Mouse (Mus musculus) hindlimb bud, embryonic 11.5 days (tissue): ENCODE results near the gene 4921504E06Rik.

ENCODE experiments used
- DNase-seq: peaks from one replicate; pipeline ENCODE4 v3.0.0-alpha.2; 2012; ENCODE audit warnings: low read depth, low spot score; ENCODE audit errors: extremely low spot score

The 4921504E06Rik gene

DNA sequence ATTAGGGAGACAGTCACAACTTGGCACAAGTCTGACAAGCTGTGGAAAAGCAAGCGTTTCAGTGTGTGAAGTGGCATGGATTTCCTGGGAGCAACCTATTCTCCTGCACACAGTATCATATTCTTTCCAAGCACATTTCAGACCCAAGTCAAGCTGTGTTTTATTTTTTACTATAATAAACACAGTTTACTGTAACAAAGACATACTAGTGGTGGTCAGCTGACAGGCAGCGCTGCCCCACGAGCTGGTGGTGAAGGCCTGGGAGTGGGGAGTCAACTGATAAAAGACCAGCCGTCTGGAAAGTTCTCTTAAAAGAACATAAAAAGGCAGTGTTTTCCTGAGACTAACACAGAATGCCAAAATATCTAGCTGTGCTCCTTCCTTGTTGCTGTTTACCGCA lies 42.7 kb downstream of the 4921504E06Rik start:
- no peak for DNase-seq

DNA sequence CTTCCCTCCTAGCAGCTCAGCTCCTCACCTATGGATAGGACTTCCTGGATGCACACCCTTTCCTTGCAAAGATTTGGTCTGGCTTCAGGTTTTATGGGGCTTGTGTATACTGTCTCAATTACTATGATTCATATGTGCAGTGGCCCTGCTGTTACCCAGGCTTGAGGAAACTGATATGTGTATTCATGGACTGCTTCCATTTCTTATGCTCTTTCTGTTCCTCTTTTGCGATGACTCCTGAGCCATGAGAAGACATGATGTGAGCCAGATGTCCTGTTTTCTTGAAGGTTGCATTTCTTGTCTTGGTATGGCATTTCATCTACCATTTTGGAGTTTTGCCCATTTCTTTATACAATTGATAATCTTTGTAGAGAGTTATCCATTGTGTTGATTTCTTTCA lies 48.0 kb downstream of the 4921504E06Rik start:
- DNase-seq: no peak

DNA sequence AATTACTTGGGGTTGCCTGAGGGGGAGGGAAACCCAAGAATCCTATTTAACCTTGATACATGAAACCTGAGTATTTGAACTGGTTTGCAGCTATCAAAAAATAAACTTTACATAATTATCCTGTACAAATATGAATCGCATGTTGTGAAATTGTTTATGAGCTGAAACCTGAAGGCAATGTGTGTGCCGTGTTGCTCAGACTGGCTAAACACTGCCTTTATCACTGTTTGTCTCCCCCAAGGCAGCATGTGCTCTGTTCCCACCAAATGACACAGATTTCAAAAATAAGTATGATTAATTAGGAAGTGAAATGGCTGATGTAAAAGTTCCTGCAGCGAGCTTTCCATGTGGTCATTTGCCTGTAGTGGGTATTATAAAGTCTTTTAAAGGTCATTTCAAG lies 63.5 kb downstream of the 4921504E06Rik start:
- DNase-seq: no peak

DNA sequence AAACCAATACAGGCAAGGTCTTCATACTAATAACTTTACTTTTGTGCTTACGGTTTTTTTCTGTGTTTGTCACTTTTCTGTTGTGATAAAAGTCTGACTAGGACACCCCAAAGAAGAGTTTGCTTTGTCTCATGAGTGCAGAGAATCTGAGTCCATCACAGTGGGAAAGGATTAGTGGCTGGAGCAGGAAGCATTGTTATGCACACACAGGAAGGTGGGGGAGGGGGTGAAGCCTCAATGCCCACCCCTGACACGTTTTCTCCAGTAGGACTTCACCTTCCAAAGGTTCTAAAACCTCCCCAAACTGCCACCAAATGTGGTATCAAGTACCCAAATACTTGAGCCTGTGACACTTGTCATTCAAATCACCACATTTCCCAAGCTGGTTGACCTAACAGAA lies 91.8 kb downstream of the 4921504E06Rik start:
- DNase-seq: no peak

DNA sequence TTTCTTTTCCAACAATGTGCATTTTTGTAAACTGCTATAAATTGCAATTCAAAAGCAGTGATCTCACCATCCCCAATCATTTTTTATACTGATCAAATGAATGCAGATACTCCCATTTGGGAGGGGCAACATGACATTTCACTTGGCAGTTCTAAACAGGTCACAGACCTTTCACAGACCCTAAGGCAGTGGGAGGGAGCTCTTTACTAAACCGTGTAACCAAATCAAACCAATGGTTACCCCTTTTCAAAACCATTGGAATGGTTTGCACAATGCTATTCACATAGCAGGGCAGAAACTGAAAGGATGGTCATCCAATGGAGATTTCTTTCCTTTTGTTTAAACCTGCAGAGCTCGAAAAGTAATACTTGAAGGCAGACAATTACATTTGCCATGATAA lies 94.9 kb downstream of the 4921504E06Rik start:
- DNase-seq: no peak

DNA sequence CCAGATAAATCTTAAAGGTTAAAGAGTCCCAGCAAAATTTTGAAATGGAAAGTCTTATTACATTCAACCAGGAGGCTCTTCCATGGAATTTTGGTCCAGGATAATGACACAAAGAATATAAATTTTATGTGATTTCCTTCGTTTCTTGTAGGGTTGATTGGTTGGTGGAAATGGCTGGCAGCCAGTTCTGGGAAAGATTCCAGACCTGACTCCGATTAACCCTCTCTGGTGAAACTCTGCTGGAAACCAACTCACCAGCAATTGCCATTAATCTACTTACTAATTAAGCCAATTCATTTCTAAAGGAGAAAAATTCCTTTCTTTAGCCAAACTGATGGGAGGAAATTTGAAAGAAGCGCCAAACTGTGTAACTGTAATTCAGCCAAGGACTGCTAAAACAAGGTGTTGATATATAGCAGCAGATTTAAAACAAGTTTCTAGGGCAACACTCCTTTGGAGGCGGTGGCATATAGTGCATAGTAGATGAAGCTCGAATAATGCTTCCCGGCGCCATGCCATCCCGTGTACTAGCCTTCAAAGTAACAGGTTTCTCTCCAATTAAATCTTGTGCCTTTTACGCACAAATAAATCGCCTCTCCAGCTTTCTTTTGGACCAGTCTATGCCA lies 97.7 kb downstream of the 4921504E06Rik start:
- no peak for DNase-seq

DNA sequence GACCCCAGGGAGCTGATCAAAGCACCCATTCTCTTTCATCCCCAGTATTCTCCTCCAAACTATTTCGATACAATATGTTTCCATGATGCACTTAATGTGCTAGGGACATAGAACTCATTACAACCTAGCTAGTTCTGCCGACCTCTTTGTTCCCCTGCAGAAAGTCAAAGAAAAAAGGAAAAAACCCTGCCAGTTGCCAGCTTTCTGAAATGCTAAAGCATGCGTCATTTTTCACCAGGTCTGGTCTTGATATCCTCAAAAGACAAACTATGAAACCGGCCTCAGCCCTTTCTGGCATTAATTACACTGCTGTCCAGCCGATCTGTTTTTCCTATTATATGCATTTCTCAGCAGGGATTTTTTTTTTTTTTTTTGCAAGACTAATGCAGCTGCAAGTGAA lies 98.5 kb downstream of the 4921504E06Rik start:
- no peak for DNase-seq

DNA sequence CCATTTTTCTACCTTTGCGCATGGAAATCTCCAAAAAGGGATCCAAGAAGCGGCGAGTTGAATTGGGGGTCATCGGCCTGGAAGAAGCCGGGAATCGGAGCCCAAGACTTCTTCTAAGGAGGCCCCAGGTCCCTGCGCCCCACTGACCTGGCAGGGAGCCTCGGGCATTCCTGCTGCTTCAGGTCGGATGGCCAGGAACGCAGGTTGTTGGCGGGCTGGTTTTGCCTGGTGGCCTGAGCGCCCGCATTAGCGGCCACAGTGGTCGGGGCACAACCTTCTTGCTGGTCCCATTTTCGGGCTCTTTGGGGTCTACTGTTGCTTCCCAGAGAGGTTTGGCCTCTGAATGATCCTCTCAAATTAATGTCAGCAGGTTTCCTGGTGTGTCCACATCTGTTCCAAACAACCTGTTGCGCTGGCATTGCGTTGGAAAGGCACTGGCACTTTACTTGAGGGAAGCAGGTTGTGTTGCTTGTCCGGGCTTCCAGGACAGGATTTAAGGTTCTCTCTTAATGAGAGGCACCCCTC lies 101.1 kb downstream of the 4921504E06Rik start:
- DNase-seq: no peak

DNA sequence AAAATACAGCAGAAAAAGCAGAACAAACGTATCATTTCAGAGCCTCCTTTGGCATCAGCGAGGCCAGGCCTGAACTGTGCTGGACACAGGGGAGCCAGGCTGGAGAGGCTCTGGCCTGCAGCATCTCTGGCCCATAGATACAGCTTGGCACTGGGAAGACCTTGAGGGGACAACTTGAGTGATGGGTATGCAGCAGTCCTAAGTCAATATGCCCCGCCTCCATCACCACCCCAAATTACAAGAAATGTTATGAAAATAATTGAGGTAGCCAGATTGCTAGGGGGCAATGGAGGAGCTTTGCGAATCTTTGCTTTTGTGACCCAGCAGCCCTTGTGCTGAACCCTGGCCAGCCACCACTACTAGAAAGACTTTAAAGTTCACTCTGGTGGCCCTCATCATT lies 104.4 kb downstream of the 4921504E06Rik start:
- DNase-seq: no peak

DNA sequence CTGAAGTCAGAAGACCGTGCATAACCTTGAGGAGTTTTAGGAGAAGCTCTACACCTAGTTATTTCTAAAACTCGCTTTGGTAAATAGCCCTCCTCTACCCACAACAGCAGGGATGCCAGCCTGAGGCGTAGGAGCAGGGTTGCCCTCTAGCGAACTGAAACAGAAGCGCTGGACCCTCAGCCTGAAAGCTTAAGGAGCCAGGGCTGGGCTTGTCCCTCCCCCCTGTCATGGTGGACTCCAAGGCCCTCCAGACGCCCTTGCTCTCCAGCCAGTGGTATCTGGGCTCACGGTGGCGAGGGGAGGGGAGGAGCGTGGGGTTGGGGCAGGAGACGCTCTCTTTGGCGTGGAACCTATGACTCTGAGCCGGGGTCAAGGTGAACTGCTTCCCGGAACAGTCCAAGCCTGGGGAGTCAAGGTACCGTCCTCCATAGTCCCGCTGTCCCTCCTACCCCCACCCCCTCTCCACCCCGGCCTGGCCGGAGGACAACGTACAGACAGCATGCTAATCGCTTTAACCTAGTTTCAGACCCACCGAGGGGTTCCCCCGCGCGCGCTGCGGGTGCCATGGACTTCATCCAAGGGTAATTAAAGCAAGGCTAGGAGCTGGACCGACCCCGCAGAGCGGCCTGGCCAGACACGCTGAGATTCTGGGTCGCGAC lies 105.5 kb downstream of the 4921504E06Rik start:
- DNase-seq: no peak

DNA sequence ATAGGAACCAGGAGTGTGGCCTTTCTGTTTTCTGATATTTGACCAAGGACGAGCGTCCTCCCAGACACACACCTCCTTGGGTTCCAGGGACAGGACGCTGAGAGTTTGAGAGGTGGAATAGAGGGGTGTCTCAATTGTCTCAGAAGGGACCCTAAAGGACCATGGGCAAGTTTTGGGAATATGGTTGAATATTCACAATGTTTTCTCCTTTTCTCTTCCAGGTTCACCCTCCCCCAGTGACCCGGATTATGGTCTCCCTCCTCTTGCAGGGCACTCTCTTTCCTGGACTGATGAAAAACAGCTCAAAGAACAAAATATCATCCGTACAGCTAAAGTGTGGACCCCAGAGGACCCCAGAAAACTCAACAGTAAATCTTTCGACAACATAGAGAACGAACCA lies 107.0 kb downstream of the 4921504E06Rik start:
- no peak for DNase-seq

DNA sequence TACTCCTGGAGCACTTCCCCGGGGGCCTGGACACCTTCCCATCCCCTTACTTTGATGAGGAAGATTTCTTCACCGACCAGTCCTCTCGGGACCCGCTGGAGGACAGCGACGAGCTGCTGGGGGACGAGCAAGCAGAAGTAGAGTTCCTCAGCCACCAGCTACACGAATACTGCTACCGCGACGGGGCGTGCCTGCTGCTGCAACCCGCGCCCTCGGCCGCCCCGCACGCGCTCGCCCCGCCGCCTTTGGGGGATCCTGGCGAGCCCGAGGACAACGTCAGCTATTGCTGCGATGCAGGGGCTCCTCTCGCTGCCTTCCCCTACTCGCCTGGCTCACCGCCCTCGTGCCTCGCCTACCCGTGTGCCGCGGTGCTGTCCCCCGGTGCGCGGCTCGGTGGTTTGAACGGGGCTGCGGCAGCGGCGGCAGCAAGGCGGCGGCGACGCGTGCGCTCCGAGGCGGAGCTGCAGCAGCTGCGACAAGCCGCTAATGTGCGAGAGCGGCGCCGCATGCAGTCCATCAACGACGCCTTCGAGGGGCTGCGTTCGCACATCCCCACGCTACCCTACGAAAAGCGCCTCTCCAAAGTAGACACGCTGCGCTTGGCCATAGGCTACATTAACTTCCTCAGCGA lies 107.7 kb downstream of the 4921504E06Rik start:
- no peak for DNase-seq

DNA sequence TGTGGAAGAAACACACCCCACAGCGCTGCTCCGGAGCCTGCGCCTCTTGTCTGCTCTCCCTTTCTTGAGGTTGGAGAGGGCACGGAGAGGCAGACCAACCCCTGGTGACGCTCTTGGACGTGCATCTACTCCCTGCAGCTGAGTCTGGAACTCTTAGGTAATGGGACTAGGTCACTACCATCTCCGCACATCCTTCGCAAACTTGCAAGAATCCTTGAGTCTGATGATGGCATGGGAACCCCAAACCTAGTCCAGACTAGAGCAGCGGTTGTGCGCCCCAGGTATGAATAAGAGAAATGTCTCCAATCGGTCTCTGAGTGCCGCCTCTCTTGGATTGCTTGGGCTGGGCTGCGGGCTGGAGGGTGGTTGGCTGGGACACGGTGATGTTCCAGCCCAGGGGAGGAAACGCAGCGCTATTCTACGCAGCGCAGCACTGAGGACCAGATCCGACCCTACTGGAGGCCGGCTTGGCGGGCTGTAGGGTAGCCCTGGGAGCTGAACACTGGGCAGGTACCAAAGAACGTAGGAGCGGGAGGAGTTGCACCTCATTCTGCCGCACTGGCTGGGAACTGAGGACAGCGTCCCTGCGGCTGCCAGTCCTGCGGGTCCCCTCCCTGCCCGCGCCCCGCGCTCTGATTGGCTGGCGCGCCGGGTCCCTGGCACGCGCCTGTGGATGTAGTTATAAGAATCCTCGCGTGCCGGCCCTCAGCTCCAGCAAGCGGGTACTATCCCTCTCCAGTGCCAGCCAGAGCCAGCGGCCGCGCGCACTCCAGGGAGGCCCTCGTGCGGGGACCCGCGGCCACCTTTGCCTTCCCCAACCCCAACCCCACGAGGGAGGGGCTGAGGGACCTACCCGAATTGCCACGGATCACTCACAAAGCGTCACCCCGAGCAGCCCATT lies 108.5 kb downstream of the 4921504E06Rik start, which contains the start of gene Ptf1a:
TSS of gene Ptf1a (plus strand) at position 733 of the 901 bp plus-strand sequence.
- no peak for DNase-seq

DNA sequence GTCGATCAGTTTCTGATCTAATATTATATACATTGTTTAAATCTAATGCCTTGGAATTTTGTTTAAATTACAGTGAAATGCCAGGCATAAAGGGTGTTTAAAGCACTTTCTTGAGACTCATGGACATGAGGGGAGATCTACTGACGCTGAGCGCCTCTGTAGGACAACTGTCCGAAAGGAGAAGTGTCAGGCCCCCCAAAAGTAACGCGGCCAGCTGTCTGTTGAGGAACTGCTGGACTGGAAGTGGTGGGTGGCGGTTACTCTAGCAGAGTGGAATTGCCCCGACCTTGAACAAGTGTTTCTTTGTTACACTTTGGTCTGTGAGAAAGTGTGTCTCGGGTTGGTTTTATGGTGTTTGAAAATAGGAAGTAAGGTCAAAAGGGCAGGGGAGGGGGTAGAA lies 109.4 kb downstream of the 4921504E06Rik start:
- no peak for DNase-seq

DNA sequence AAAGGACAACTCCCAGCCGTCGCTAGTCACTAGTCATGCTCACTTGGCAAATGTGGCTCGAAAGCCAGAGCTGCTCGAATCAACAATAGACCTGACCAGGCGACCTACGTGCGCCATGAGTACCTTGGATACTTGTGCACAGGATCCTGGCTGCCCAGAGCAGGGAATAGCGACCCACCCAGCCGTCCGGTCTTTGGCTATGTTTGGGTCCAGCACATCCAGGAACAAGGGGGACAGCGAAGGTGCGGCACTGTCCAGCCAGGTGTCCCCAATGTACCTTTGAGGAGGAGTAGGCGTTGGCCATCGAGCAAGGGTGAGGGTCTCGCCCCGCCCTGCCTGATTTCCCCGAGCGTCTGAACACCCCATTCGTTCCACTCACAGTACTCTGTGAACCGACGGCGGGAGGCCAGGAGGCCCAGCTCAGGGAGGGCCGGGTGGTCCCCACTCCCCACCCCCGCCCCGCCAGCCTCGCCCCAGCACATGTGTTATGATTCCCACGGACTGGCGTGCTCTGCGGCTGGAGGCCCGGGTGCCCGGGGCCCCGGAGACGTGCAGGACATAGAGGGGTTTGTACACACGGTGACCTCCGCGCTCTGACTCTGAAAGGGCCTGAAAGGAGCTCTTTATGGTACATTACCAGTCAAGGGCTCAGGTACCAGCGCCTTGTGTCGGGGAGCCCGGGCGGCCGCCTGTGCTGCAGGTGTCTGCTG lies 121.9 kb downstream of the 4921504E06Rik start:
- DNase-seq: no peak

DNA sequence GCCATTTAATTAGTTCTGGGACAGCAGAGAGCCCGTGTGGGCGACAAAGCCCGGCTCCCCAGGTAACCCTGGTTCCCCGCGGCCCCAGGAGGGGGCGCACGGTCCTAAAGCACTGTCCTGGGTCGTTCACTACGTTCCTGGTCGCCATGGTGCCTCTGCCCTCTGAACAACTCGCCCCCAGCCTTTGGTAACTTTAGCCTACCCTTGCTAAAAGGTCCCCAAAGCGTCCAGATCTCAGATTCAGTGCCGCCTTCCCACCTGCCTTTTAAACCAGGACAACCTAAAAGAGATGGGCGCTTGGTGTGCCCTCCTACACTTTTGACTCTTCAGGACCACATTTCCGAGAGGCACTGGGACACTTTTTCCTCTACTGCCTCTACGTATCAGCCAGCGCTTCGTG lies 122.5 kb downstream of the 4921504E06Rik start:
- no peak for DNase-seq

DNA sequence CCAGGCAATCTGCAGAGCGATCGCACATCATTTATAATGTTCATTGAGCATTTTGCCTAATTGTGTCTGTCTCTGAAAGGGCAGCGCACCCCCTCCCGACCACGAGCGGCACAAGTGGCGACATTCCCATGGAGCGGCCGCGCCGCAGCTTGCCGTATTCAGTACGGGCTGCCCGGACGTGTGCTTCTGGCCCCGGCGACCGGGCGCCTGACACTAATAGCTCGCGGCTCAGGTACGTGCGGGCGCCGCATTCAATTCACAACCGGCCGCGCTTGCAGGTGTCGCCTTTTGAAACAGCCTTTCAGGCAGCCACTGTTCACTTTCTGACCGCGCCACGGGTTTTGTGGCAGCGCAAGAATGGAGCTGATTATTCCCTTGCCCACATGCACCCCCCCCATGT lies 123.0 kb downstream of the 4921504E06Rik start:
- no peak for DNase-seq

DNA sequence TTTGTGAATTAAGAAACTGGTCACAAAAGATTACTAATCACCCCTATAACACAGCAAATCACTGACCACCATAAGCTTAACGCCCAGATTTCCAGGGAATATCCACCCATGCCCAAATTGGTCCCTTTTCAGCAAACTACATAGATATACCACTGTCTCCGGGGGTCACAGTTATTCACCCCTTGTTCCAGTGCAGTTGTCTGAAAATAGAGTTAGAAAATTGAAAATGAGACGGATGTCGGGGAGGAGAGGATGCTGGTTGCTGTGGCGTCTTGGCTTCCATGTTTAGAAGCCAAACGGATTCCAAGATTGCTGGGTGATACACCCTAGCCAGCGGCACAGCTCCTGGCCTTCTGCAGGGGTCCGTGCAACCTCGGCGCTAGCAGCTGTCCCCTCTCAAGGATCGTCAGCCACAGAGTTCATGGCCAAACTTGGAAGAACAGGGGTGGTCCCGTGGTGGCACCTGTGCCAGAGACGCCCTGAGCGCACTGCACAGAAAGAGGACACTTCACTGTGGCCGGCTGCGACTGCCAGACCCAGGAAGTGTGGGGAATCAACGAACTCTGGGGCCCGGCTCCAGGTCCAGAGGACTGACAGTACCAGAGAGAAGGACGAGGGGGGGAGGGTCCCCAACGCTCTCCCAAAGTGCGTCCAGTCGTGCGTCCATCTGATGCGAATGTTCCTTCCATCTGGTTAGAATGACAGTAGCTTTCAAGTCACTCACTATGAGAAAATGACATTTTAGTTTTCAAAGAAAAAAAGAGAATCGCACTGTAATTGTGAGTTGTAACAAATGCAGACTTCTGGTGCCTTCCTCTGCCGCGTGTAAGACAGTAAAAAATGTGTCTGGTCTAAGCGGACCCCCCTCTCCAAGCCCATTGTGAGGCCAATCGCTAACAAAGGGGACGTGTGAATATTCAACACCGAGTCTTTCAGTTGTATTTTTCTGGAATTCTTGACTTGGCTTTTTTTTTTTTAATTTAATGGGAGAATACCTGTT lies 123.7 kb downstream of the 4921504E06Rik start:
- DNase-seq: no peak

DNA sequence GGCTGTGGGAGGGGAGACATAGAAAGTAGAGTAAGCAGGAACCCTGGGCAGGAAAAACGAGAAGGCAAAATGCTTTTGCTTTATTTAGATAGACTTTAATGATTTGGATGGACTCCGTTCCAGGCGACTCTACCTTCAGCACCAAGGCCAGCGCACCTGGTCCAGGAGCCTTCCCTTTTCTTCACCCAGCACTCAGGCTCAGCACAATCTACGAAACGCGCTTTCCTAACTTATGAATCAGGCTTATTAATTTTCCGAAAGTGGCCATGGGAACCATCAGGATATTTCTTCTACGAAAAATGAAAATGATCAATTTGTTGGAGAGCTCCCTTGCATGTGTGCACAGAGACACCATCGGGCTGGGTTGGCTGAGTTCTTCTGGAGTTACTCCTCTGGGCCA lies 124.7 kb downstream of the 4921504E06Rik start:
- DNase-seq: peak; percentile 71
